Mouse (Mus musculus): ENCODE results near the gene Ptprf.

The Ptprf gene

GRCm38 (mm10) chr4:118288531-118288930 is 2.7 kb downstream of the Ptprf start:
- no peak for DNase-seq (ENCODE audit: inconsistent age in 2 of 2, low spot score in 1 of 2)

- DNase-seq (ENCODE audit: inconsistent age in 2 of 2, low spot score in 1 of 2): no peak
Observed at GRCm38 (mm10) chr4:118286202-118286601, 5.0 kb downstream of the Ptprf start.

GRCm38 (mm10) chr4:118282182-118282562 is 9.0 kb downstream of the Ptprf start:
- DNase-seq (ENCODE audit: inconsistent age in 2 of 2, low spot score in 1 of 2): no peak

- peak; percentile 43 to 70 for DNase-seq (ENCODE audit: inconsistent age in 2 of 2, low spot score in 1 of 2)
Observed at GRCm38 (mm10) chr4:118281444-118282181, 9.6 kb downstream of the Ptprf start.

- DNase-seq (ENCODE audit: inconsistent age in 2 of 2, low spot score in 1 of 2): peak; percentile 73 to 87
Observed at GRCm38 (mm10) chr4:118280506-118280905, 10.7 kb downstream of the Ptprf start.

- DNase-seq (ENCODE audit: inconsistent age in 2 of 2, low spot score in 1 of 2): peak; percentile 77 to 89
Observed at GRCm38 (mm10) chr4:118276520-118277232, 14.5 kb downstream of the Ptprf start.

GRCm38 (mm10) chr4:118275601-118276519 is 15.3 kb downstream of the Ptprf start:
- DNase-seq (ENCODE audit: inconsistent age in 2 of 2, low spot score in 1 of 2): no peak

GRCm38 (mm10) chr4:118274521-118274920 is 16.7 kb downstream of the Ptprf start:
- DNase-seq (ENCODE audit: inconsistent age in 2 of 2, low spot score in 1 of 2): no peak

- DNase-seq (ENCODE audit: inconsistent age in 2 of 2, low spot score in 1 of 2): no peak
Observed at GRCm38 (mm10) chr4:118273998-118274397, 17.2 kb downstream of the Ptprf start.

- DNase-seq (ENCODE audit: inconsistent age in 2 of 2, low spot score in 1 of 2): peak in 1 of 2 experiments; percentile 47
Observed at GRCm38 (mm10) chr4:118273545-118273944, 17.7 kb downstream of the Ptprf start.

- peak in 1 of 2 experiments; percentile 29 for DNase-seq (ENCODE audit: inconsistent age in 2 of 2, low spot score in 1 of 2)
Observed at GRCm38 (mm10) chr4:118272871-118273270, 18.3 kb downstream of the Ptprf start.

GRCm38 (mm10) chr4:118272258-118272657 is 18.9 kb downstream of the Ptprf start:
- peak in 1 of 2 experiments; percentile 56 for DNase-seq (ENCODE audit: inconsistent age in 2 of 2, low spot score in 1 of 2)

- DNase-seq (ENCODE audit: inconsistent age in 2 of 2, low spot score in 1 of 2): peak in 1 of 2 experiments; percentile 34
Observed at GRCm38 (mm10) chr4:118271556-118272074, 19.6 kb downstream of the Ptprf start.

- DNase-seq (ENCODE audit: inconsistent age in 2 of 2, low spot score in 1 of 2): peak in 1 of 2 experiments; percentile 27
Observed at GRCm38 (mm10) chr4:118270706-118271105, 20.5 kb downstream of the Ptprf start.

- peak in 1 of 2 experiments; percentile 32 for DNase-seq (ENCODE audit: inconsistent age in 2 of 2, low spot score in 1 of 2)
Observed at GRCm38 (mm10) chr4:118269999-118270398, 21.2 kb downstream of the Ptprf start.

GRCm38 (mm10) chr4:118268429-118269212 is 22.6 kb downstream of the Ptprf start:
- DNase-seq (ENCODE audit: inconsistent age in 2 of 2, low spot score in 1 of 2): no peak

- DNase-seq (ENCODE audit: inconsistent age in 2 of 2, low spot score in 1 of 2): peak; percentile 75 to 84
Observed at GRCm38 (mm10) chr4:118265557-118265956, 25.6 kb downstream of the Ptprf start.

- no peak for DNase-seq (ENCODE audit: inconsistent age in 2 of 2, low spot score in 1 of 2)
Observed at GRCm38 (mm10) chr4:118261771-118262473, 29.3 kb downstream of the Ptprf start.

- DNase-seq (ENCODE audit: inconsistent age in 2 of 2, low spot score in 1 of 2): no peak
Observed at GRCm38 (mm10) chr4:118261291-118261690, 29.9 kb downstream of the Ptprf start.
